Mouse (Mus musculus) megakaryocyte, adult 5-6 weeks (primary cell): ENCODE data around the gene Neu1. TPM values are rescaled to one million over a fixed set of nuclear protein-coding genes. Genes with fewer than 3 reads are reported as not detected.
"Not testable (repeated sequence)": the region's sequence is repeated elsewhere in the genome, so short reads cannot be mapped to it uniquely, and the experiment has no call there.

Experiments
- ATAC-seq: 2 replicates; pipeline ENCODE4 v1.8.0; 2016; ENCODE audit warnings: mild to moderate bottlenecking, inconsistent platforms; ENCODE audit not compliant: poor library complexity, severe bottlenecking
- total RNA-seq, 2 experiments: library from RNA; stranded (forward) in 1 of 2; stranded (reverse) in 1 of 2; fragments of 153-499, 151-499 nt in 1 of 2; fragments of 221-1000, 200-1000 nt in 1 of 2; gene quantifications; 2 replicates each; pipeline versions ENCODE4 v1.2.3 to v1.2.4; 2015 to 2017

The Neu1 gene
- total RNA-seq (2015) (18.1 and 22.9 TPM in 2 replicates), total RNA-seq (2017) (23.4 and 23.7 TPM in 2 replicates)

DNA sequence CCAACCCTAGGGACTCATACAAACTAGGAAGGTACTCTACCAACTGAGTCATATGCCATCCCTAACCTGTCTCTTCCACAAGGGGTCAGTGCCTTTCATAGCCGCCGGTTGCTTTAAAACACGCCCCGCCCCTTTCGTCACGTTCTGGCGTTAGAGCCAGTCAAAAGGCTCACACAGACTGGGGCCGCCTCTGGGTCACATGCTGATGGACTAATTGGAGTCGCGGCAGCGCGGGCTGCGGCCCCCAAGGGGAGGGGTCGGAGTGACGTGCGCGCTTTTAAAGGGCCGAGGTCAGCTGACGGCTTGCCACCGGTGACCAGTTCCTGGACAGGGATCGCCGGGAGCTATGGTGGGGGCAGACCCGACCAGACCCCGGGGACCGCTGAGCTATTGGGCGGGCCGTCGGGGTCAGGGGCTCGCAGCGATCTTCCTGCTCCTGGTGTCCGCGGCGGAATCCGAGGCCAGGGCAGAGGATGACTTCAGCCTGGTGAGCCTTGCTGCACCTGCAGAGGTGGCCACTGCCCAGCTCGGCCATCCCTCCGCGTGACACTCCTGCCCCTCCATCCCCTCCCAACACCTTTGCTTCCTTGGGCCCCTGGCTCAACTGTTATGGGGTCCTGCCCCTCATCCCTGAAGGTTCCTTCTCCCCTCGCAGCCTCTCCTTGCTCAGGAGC, at the start of gene Neu1:
Gene Neu1, plus strand, starts transcription at position 193 of the 674 bp plus-strand sequence.
- peak; percentile 92 for ATAC-seq

DNA sequence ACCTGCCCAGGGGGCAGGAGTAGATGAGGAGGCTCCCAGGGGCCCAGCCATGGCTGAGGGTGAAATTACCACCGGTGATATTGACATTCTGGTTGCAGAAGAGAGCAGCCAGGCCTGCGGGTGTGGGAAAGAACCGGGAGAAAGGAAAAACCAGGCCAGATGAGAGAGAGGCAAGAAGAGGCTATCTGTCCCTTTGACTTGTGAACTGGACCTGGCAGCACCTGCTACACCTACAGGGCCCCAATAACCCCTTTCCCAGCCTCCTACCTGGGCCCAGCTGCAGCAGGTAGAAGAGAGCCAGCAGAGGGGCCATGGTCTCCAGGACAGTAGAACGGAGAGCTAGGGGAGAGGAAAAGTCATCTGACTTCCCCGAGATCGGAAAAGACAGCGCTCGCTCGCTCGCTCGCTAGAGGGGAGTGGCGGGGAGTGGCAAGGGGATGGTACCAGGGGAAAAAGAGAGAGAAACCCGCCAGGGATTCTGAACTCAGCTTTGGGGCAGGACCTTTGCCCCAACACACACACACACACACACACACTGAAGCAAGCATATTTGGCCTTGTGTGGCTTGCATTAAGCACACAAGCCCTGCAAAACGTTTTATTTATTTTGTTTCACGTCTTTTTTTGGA, 49.3 kb upstream of the Neu1 start, which contains the start of gene Gm20547:
Gene Gm20547, minus strand, starts transcription at position 360 of the 628 bp plus-strand sequence.
- ATAC-seq: no peak

GRCm38 (mm10) chr17:34883332-34883731, 47.7 kb upstream of the Neu1 start:
- peak; percentile 62; the same call in 1 of the 2 replicates for ATAC-seq

DNA sequence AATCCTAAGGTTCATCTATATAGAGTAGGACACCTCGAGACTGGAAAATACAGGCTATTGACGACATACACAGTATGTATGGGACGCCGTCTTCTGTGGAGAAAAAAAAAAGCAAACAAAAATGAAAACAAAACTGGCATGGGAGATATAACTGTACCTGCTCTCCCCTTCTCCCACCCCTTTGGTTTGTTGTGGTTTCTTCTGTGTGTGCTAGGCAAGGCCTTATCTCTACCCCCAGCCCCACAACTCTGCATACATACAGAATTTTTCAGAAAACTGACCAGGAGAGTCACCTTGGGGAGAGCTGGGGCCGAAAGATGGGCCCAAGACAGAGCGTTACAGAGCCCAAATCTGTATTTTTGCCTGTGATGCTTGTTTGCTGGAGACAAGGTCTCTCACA, 46.3 kb upstream of the Neu1 start:
- ATAC-seq: no peak

GRCm38 (mm10) chr17:34885615-34886014, 45.4 kb upstream of the Neu1 start:
- ATAC-seq: no peak

DNA sequence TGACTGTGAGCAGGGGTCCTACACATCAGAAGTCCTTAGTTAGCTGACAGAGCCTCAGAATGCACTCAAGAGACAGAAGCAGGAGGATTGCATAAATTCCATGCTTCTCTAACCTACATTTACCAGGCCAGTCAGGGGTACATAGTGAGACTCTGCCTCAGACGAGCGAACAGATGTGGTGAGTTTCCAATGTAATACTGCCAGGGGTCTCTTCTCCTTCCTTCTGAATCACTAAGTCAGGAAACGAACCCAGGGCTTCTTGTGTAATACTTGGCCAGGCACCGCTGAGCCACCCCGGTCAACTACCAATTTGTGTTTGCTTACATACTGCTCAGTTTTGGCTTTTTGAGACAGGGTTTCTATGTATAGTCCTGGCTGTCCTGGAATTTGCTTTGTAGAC, 43.1 kb upstream of the Neu1 start:
- no peak for ATAC-seq

DNA sequence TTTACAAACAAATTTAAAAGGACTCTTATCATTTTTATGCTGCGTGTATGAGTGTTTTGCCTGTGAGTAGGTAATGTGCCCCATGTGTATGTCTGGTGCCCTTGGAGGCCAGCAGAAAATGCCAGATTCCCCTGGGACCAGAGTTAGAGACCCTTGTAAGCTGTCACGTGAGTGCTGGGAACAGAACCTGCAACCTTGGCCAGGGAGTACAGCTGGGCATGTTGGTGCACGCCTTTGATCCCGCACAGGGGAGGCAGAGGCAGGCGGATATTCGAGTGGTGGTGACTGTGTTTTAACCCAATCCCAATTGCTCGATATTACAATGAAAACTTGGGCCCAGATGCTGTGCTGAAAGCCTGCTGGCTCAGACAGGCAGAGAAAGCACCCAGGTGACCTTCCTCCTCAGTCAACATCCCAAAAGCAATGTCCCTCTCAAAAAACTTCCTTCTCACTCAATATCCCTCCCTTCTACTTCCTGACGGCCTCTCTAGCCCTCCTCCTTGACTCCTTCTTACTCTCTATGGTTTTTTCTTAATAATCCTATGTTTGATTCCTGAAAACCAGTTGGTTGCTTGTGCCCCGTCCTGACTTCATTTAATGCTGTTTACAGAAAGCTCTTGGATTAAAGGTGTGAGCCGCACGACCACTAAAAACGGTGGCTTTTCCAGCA, 40.8 kb upstream of the Neu1 start:
- ATAC-seq: no peak

DNA sequence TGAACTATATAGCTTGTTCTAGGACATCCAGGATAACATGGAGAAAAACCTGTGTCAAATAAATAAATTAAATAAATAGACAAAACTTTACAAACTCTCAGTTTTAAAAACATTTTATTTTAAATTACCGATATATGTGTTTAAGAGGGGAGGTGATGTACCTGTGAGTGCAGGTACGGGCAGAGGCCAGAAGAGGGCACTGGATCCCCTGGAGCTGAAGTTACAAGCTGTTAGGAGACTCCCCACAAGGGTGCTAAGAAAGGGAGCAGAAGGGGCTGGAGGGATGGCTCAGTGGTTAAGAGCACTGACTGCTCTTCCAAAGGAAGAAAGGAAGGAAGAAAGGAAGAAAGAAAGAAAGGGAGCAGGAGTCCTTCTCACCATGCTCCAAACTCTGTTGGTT, 39.7 kb upstream of the Neu1 start:
- ATAC-seq: no peak

- no peak for ATAC-seq
These were observed 37.8 kb upstream of the Neu1 start for GRCm38 (mm10) chr17:34893072-34893824.

DNA sequence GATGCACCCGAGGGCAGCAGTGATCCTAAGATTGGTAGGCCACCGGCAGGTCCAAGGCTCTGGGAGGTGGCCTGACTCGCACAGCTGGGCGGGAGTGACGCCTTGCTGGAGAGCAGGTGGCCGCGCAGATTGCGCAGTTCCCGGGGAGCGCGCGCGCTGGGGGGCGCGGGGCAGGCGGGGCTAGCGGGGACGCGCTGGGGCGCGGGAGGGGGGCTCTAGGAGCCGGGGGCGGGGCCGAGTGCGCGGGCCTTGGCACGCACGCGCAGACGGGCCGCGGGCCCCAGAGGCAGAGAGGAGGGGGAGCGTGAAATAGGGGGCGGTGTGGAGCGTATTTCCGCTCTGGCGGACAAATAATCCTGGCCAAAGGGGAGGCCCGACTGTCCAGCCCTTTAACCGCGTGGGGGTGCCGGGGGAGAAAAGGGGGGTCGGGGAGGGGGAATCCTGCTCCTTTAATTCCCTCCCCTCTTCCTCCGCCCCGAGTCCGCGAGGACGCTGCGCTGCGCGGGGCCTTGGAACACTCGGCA, 36.9 kb upstream of the Neu1 start:
- peak; percentile 69 for ATAC-seq

GRCm38 (mm10) chr17:34894801-34895530, 36.1 kb upstream of the Neu1 start:
- no peak for ATAC-seq

GRCm38 (mm10) chr17:34895724-34896123, 35.3 kb upstream of the Neu1 start:
- ATAC-seq: no peak

GRCm38 (mm10) chr17:34896366-34896765, 34.7 kb upstream of the Neu1 start:
- ATAC-seq: no peak

DNA sequence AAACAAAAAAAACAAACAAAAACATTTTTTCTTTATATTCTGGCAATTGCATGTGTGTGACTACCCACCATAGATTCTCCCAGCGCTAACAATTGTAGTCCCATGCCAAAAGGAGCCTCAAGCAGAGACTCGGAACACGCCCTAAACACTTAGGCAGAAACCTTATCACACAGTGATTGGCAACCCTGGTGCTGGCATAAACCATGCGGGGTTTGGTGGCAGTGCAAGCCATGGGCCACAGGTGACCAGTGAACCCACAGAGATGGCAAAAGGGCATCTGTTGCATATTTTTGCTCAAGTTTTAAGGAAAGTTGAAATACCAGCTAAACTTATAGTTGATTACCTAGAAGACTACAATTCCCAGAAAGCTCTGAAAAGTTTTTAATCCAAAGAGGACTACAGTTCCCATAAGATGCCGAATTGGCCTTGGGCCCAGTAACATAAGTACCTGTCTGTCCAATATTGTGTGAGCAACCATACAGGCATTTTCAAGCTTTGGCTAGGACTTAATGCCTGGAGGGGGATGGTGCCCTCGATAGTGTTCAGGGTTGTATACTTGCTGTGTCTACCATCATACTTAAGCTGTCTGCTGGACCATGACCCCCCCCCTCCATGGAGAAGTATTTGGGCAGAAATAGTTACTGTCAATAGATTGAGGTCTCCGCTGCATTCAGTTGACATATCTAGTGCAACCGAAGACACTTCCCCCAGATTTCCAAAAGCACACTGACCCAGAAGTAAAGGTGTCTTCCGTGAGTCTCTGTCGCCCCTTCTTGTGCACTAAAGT, 33.5 kb upstream of the Neu1 start:
- no peak for ATAC-seq

DNA sequence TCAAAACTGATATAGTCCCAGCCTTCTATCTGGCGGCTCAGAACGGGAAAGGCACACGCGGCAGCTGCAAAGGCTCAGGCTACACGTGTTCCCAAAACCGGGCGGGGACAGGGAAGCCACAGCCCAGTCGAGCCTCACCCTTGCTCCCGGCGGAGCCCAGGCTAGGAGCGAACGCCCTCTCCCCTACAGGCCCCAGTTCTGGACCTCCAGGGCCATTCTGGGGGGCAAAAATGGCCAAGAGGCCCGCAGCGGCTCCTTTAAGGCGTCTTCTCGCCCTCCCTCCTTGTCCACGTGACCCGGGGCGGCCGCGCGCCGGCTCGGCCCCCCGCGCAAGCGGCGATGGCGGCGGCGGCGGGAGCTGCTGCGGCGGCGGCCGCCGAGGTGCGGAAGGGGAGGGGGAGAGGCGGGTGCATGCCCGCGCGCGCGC, 32.9 kb upstream of the Neu1 start, which contains the start of the genes C2 and Ehmt2:
Gene C2, minus strand, starts transcription at position 106 of the 427 bp plus-strand sequence.
Gene Ehmt2, plus strand, starts transcription at position 310 of the 427 bp plus-strand sequence.
- ATAC-seq: peak; percentile 45

DNA sequence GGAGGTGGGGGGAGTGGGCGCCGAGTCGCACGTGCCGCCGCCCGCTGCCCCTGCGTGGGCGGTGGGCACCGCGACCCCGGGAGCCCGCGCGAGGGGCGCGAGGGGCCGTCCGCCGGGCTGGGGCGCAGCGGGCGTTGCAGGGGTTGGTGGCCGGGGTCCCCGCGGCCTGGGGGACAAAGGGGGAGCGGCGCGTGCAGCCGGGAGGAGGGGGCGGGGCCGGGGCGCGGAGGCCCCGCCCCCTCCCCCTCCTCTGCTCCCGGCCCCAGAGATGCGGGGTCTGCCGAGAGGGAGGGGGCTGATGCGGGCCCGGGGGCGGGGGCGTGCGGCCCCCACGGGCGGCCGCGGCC, 32.4 kb upstream of the Neu1 start:
- ATAC-seq: no peak

- ATAC-seq: no peak
These were observed 31.8 kb upstream of the Neu1 start for GRCm38 (mm10) chr17:34899053-34899889.

DNA sequence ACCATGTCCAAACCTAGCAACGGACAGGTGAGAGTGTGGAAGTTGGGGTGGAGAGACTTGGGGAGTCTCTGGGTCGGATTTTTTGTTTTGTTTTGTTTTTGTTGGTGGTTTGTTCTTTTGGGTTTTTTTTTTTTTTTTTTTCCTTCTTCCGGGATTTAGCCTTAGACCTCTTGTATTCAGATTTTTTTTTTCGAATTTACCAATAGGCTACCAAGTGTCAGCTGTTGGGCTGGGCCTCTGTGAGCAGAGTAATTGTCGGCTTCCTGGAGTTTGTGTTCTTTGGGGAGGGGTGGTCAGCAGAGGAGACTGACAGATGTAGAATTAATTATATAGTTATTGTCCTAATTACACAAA, 31.2 kb upstream of the Neu1 start:
- no peak for ATAC-seq

DNA sequence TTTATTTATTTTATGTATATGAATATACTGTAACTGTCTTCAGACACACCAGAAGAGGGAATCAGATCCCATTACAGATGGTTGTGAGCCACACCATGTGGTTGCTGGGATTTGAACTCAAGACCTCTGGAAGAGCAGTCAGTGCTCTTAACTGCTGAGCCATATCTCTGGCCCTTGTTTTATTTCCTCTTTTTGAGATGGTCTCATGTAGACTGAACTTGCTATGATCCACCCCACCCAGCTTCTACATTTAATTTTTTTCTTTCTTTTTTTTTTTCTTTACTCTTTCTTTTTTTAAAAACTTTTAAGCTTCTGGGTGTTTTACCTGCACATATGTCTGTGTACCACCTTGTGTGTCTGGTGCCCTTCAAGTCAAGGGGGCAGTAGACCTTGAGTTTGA, 30.2 kb upstream of the Neu1 start:
- ATAC-seq: not testable (repeated sequence)
